Mouse (Mus musculus) frontal cortex, postnatal 25 days (tissue): ENCODE measurements around the gene Nln.

ENCODE experiments used
- DNase-seq, 2 experiments: peaks; one replicate each; pipeline ENCODE4 v3.0.0; 2022; ENCODE audit warnings: low spot score in 2 of 2

Gene Nln

DNA sequence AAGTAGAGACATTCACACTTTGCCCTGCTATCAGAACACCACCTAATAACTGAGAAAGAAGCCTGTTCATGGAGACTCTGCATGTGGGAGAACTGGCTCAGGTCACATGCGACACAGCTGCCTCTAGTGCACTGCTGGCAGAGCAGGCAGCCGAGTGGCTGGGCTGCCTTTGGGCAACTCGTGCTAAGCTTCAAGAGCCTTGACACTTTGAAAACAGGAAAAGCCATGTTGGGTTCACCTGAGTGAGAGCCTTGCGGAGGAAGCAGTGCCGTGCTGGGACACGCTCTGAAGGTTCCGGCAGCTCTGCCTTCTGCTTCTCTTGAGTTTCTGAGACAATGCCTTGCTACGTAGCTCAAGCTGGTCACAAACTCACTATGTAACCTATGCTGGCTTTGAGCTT, 66.7 kb downstream of the Nln start:
- no peak for DNase-seq

DNA sequence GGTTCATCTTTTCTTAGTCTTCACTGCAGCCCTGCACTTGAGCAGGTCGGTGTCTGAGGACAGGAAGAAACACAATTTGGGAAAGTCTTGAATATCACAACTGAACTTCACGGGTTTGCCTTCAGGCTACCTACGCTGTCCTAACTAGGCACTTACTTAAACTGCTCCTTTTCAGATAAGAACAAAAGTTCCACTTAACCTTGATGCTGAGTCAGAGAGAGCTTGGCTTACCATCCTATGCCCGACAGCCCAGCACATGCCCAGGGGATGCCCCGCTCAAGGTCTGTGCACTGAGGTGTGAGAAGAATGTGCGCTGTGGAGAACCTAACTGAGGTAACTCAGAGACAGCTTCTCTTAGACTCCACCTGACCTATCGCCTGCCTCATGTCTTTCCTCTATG, 67.9 kb downstream of the Nln start:
- no peak for DNase-seq

DNA sequence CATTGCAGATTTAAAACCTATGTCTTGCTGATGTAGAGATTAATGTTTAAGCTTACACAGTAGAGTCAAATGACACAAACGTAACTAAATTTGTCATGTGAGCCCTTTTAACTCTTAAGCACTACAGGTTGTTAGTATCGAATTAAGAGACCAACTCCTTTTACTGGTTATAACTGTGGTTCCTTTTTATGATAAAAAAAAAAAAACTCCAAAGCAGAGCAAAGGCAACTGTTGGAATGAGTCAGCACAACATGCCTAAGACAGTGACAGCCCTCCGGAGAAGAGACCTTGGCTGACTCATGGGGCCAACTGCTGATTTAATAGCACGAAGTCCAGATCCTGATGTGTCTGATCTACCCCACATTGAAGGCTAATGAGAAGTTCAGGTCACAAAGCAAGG, 68.5 kb downstream of the Nln start:
- DNase-seq, result no peak

DNA sequence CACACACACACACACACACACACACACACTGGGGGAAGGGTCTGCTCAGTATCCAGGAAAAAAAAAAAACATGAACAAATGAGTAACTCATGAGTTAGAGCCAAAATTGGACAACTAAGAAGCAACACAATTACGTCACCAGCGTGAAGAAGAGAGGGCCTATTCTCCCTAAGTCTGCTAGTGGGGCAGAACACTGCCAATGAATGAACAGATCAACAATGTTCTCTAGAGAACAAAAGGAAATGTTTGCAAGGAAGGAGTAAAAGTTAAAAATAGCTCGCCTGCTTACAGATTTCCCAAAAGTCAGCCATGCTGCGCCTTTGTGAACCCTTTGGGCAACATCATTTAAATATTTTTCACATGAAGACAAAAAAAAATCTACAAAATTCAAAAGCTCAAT, 69.6 kb downstream of the Nln start:
- no peak for DNase-seq

DNA sequence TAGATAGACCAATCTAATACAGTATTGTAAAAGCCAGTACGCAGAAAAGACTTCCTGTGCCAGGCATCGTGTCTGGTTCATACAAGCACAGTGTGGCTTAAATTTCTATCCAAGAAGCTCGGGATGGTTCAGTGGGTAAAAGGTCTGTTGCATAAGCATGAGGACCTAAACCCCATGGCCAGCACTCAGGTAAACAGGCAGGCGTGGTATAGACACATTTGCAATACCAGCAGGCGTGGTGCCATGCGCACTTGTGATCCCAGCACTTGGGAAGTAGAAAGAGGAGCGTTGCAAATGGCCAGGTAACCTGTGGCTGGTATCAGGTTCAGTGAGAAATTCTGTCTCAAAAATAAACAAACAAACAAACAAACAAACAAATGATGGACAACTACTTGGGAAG, 70.5 kb downstream of the Nln start:
- DNase-seq, result no peak

DNA sequence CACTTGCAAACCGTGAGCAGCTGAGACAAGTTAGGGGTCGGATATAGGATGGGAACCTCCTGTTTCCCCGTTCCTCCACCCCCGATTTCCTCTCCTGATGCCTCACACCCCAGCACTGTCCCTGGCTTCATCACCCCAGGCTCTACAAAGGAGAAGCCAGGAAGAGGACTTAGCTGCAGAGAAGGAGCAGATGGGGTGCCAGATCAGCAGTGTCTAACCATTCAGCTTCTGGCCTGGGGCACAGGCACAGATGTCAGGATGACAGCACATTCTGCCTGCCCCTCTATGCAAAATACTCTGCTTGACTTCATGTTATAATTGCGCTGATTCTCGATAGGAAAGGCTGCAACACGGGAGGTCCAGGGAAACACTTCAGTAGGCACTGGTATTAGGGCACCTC, 71.1 kb downstream of the Nln start:
- DNase-seq, result no peak

DNA sequence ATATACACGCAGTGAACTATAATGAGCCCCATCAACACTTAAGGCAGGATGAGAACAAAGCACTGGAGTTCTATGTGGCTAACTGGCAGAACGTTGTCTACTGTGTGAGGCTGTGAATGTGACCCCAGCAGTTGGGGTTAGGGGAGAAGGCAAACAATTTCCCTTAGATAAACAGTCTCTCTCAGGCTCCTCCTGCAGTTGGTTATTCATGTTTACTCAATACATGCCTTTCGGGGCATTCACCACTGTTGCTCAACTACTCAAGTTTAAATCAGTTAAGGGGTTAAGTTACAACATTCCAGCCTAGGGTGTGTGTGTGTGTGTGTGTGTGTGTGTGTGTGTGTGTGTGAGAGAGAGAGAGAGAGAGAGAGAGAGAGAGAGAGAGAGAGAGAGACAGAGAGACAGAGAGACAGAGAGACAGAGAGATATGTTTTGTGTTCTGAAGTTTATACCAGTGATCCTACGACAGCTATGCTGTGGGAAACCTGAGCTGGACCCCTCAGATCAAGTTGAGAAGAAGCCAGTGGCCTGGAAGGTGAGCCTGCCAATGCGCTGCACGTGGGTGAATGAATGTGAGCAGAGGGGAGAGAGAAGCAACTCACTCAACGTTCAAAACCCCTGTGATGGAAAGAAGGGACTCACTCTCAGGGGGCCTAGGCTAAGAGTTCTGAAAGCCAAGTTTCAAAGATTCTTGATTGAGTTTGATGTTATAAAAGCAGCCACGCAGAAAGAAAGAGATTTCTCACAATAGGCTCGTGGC, 71.7 kb downstream of the Nln start:
- no peak for DNase-seq

DNA sequence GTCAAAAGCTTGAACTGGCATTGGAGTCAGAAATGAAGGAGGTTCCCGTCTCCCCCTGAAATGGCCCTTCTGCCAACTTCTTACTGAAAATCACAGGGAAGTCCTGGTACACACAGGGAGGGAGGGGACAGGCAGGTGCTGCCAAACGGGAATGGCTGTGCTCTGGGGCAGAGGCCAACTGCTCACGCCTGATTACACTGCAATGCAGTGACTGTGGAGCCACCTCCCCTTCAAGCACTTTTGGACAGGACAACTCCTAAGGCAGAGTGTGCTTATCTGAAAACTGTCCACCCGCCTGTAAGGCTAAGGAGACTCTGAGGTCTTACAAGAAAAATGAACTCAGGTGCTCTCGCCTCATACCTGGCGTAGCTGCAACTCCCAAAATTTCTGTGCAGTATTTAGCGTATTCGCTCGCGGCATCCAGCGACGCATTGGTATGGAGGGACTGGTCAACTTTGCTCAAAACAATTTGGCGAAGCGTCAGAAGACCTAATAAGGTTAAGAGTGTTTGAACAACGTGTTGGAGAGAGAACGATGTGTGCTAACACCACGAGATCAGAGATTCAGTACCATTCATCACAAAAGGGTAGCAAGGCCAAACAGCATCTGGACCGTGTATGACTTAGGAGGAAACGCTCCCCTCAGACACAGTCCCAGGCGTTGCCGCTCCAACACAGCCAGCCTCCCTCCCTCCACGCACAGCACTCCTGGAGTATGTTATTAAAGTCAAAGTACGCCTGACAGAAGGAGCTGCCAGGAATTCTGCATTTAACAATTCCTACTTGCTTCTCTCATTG, 72.7 kb downstream of the Nln start:
- DNase-seq, result no peak

DNA sequence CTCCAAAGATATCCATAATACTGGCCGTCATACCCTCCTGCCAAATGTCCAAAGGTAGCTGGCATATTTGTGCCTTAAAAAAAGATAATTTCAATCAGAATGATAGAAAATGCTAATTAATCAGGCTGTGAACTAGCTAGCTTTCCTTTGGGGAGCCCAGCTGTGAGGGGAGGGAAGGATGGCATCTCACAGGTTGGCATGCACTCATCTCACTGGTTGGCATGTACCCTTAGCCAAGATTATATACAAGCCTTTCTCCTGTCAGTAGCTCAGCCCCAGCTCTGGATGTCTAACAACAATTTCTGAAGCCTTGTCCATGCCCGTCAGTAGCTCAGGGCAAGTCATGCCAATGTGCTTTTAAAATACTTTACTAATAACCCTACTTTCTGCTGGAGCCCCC, 73.8 kb downstream of the Nln start:
- no peak for DNase-seq

DNA sequence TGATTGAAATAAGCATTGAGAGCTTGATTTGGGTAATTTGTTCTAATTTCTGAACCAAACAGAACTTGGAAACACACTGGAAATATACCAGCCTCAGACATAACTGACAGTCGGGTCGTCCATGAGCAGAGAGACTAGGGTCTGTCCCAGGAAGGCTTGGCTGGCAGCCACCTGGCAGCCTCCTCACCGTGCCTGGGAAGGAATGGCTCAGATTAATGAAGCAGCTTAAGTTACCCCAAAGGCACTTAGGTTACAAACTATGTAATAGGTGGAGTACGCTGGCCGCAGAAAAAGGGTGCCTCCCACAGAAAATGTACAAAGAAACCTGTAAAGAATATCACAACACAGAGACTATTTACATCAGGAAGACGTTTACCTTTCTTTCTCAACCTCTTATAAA, 74.6 kb downstream of the Nln start:
- no peak for DNase-seq

DNA sequence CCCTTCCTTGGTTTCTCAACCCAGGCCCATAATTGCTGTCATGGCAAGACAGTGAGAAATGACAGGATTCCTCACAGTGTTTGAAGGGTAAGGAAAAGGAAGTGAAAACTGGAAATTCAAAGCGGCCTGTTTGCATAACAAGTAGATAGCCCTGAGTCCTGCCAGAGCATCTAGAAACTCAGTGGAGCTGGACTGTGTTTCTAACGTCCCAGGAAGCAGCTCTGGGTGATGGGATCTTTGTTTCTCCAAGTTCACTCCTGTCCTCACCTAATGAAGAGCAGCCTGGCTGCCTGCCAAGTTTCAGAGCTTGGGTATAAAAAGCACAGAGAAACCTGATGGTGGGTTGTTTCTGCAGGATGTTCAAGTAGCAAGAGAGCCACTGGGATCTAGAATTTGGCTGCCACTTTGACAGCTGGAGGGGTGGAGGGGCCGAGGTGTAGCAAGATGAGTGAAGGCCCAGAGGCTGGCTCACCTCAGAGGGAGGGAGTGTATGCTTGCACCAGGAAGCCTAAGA, 76.7 kb downstream of the Nln start:
- no peak for DNase-seq

DNA sequence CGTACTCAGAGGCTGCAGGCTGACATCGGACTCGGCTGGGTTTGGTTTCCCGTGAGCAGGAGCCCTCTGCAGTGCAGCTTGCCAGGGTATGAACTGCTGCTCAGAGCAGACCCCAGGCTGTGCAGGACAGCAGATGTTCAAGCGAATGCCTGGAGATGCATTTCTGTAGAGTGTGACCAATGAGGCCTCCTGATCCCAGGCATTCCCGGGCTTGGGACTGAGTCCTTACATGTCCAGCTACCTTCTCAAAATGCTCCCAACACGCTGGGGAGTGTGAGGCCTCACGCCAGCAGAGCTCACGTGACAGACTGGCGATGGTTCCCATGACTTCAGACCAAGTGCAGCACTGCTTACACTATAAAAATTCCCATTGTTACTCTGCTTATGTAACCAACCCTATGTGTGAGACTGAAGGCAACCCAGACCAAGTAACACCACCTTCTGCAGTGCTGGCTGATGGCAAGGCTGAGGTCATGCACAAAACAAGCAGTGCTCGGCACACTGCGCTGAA, 77.5 kb downstream of the Nln start:
- DNase-seq, result no peak

DNA sequence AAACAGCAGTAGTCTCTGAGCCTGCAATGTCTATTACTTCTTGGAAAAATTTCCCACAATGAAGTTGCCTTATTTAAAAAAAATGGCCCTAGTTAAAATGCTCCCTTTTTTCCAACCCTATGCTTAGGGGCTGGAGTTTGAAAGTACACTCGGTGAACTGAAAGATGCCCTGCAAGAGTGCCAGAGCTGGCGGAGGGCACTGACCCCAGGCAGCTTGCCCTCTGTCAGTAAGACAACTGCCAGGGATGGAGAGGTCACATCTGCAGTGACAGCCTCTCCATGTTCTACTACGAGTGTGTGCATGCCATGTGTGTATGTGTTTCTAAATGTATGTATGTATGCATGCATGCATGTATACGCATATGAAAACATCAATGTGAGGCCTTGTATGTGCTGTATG, 78.5 kb downstream of the Nln start:
- no peak for DNase-seq

DNA sequence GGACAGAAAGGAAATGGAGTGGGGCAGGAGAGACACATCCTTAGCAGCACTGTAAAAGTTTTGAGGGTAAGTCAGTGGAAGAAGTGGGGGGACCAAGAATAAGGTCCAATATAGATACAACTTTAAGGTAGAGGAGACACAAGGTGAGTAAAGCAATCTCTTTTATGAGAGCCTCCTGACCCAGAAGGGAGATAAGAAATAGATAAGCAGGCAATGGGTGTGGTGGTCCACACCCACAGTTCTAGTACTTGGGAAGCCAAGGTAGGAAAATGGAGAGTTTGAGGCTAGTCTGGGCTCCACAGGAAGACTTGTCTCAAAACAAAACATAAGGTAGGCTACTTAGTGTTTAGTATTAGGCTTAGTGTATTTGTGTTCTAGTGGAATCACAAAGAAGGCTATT, 79.9 kb downstream of the Nln start:
- DNase-seq, result no peak

DNA sequence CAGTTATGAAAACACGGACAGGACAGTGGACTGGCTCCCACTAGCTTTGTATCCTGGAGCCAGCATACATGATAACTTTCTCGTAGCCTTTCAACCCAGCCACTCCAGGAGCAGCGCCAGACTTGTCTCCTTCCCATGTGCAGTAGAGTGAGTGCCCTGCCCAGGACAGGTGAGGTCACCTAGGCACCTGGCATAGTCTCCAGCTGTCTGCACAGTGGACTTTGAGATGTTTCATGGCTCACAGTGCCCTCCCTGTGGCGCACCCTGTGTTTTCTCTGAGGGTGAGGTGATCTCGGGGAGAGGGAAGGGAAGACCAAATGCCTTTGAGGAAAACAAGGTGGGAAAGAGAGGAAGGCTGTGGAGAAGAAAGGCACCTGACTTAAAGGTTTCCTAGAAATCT, 80.3 kb downstream of the Nln start:
- no peak for DNase-seq

DNA sequence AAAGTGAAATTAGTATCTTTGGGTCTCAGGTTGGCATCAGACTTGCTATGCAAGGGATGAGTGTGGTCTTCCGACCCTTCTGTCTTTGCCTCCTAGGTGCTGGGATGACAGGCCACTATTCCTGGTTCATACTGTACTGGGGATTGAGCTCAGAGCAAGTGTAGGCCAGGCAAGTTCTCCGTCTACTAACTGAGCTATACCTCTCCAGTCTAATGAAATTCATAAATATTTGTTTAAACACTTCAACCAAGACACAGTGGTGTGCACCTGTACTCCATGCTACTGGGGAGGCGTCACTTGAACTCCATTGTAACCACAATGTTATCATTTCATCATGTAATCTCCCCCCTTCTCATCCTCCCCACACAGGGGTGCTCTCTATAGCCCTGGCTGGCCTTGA, 82.9 kb downstream of the Nln start:
- no peak for DNase-seq

DNA sequence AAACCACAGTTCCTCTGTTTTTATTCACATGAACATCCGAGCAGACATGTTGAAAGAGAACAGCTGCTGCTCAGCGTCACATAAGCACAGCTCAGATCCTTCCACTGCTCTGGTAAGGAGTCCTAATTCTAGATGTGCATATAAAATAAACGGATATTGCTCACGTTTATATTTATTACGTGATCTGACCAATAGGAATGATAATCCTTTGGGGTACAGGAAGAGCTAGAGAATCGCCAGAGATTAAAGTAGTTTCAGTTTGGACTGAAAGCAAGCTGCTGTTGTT, 83.8 kb downstream of the Nln start:
- DNase-seq, result no peak

DNA sequence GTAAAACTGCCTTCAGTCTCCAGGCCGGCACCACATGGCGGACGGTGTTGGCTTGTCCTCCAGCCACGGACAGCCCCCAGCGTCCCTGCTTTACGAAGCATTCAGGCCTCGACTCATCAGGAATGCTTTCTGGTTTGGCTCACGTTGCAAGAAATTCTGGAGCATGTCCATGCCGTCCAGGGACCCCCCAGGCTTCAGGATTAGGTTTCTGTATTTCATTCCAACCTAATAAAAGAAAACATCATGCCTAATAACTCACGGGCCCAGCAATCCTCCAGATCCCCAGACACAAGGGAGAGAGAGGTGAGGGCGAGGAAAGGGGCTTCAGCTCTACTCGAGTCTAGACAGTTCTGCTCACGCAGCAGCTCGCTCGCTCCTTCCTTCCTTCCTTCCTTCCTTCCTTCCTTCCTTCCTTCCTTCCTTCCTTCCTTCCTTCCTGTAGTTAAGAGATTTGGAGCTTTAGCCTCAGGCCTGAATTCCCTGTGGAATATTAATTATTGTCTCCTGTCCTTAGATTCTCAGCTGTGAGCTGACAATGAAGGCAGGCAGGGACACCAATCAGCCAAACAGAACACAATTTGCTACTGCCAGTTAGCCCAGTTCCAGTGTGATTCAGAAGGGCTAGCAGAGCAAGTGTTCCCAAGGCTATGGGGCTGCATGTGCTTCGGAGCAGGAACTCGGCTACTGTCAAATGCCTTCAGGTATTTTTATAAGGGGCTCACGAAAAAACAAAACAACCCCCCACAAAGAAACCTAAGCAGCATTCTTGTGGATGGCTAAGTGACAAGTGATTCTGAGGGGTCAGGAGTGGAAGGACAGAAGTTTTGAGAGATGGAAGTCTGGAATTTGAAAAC, 84.3 kb downstream of the Nln start:
- no peak for DNase-seq

DNA sequence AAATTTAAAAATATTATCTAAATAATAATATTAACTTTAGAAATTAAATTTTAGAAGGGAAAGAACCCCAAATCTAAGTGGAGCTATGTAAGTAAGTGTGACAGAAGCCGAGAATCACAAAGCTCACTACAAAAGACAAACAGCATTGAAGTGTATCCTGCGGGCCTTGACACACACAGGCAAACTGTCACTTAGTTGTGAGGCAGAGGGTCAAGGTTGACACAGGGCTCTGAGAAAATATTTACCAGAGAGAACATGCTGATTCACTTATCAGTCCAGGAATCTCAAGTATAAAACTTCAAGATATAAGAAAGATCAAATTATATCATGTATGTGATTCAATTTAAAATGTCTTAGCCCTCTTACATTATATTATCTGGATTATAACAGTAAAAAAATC, 85.1 kb downstream of the Nln start:
- no peak for DNase-seq

DNA sequence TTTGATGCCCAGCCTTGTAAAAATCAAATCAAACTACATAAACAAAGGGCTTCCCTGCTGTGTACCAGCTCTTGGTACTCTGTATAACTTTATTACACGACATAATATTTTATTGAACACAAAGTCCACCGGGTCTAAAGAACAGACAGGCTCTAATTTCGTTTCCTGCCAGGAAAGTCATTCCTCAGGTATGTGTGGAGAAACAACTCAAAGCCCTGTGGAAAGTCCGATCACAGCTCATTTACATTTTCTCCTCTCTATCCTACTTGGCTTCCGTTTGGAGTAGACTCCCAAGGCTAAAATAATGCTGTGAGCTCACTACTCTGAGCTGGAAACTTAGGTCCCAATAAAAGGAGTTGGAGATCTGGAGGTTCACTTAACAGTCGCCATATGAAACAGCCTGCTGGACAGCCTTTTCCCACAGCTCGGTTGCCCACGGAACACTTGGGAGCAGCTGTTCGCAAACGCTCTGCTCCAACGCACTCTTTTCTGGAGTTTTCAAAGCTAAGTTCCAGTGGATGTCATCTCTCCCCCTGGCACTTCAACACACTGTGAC, 86.0 kb downstream of the Nln start:
- peak in 1 of 2 experiments; percentile 22 for DNase-seq

DNA sequence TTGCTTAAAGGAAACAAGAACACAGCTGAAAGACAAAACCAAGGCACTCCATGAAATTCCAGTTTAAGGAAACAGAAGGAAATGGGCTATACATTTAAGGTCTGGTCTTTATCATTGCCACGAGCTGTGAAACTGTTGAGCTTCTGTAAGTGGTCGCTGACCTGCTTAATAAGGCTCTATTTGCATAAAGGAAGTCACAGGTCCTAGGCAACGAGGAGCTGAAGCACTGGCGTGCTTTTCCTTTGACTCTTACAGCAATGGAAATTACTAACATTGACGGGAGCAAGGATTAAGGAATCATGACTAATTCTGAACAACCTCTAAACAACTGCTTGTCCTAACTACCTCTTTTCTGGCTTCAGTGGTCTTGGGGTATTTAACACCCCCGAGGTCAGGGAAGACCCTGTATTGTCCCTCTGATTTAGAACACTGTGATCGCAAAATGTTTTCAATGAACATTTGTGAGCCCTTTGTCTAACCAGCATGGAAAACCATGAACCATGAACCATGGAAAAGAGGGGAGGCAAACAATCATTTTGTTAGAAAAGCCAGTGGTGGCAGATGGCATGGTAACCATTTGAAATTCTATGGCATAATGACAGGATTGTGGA, 90.8 kb downstream of the Nln start:
- DNase-seq, result no peak
